Mouse (Mus musculus): ENCODE measurements around the gene Tmem217.

The Tmem217 gene

GRCm38 (mm10) chr17:29552162-29552732 is at the start of gene Tmem217:
TSS of gene Tmem217 (minus strand) at chr17:29552385.
- DNase-seq (ENCODE audit: extremely low spot score, low read depth, low spot score): no peak

- no peak for DNase-seq (ENCODE audit: extremely low spot score, low read depth, low spot score)
Observed at GRCm38 (mm10) chr17:29601391-29601790, 49.2 kb upstream of the Tmem217 start.

- DNase-seq (ENCODE audit: extremely low spot score, low read depth, low spot score): no peak
Observed at GRCm38 (mm10) chr17:29599537-29599936, 47.4 kb upstream of the Tmem217 start.

GRCm38 (mm10) chr17:29599051-29599450 is 46.9 kb upstream of the Tmem217 start:
- no peak for DNase-seq (ENCODE audit: extremely low spot score, low read depth, low spot score)

- no peak for DNase-seq (ENCODE audit: extremely low spot score, low read depth, low spot score)
Observed at GRCm38 (mm10) chr17:29596771-29597132, 44.6 kb upstream of the Tmem217 start.

- no peak for DNase-seq (ENCODE audit: extremely low spot score, low read depth, low spot score)
Observed at GRCm38 (mm10) chr17:29595891-29596770, 43.9 kb upstream of the Tmem217 start.

- no peak for DNase-seq (ENCODE audit: extremely low spot score, low read depth, low spot score)
Observed at GRCm38 (mm10) chr17:29589221-29589898, 37.2 kb upstream of the Tmem217 start.

GRCm38 (mm10) chr17:29586921-29587320 is 34.7 kb upstream of the Tmem217 start:
- no peak for DNase-seq (ENCODE audit: extremely low spot score, low read depth, low spot score)

GRCm38 (mm10) chr17:29585446-29585845 is 33.3 kb upstream of the Tmem217 start:
- DNase-seq (ENCODE audit: extremely low spot score, low read depth, low spot score): no peak

- no peak for DNase-seq (ENCODE audit: extremely low spot score, low read depth, low spot score)
Observed at GRCm38 (mm10) chr17:29584737-29585136, 32.6 kb upstream of the Tmem217 start.

- no peak for DNase-seq (ENCODE audit: extremely low spot score, low read depth, low spot score)
Observed at GRCm38 (mm10) chr17:29584306-29584705, 32.1 kb upstream of the Tmem217 start.

GRCm38 (mm10) chr17:29583569-29583968 is 31.4 kb upstream of the Tmem217 start:
- no peak for DNase-seq (ENCODE audit: extremely low spot score, low read depth, low spot score)

- no peak for DNase-seq (ENCODE audit: extremely low spot score, low read depth, low spot score)
Observed at GRCm38 (mm10) chr17:29579579-29580126, 27.5 kb upstream of the Tmem217 start.

- DNase-seq (ENCODE audit: extremely low spot score, low read depth, low spot score): no peak
Observed at GRCm38 (mm10) chr17:29569831-29570230, 17.6 kb upstream of the Tmem217 start.

GRCm38 (mm10) chr17:29568435-29568834 is 16.2 kb upstream of the Tmem217 start:
- no peak for DNase-seq (ENCODE audit: extremely low spot score, low read depth, low spot score)

GRCm38 (mm10) chr17:29565521-29565920 is 13.3 kb upstream of the Tmem217 start:
- DNase-seq (ENCODE audit: extremely low spot score, low read depth, low spot score): no peak

- DNase-seq (ENCODE audit: extremely low spot score, low read depth, low spot score): no peak
Observed at GRCm38 (mm10) chr17:29558476-29558875, 6.3 kb upstream of the Tmem217 start.

GRCm38 (mm10) chr17:29556893-29557292 is 4.7 kb upstream of the Tmem217 start:
- DNase-seq (ENCODE audit: extremely low spot score, low read depth, low spot score): no peak

- DNase-seq (ENCODE audit: extremely low spot score, low read depth, low spot score): no peak
Observed at GRCm38 (mm10) chr17:29556456-29556855, 4.3 kb upstream of the Tmem217 start.

- no peak for DNase-seq (ENCODE audit: extremely low spot score, low read depth, low spot score)
Observed at GRCm38 (mm10) chr17:29554176-29554575, 2.0 kb upstream of the Tmem217 start.

- DNase-seq (ENCODE audit: extremely low spot score, low read depth, low spot score): no peak
Observed at GRCm38 (mm10) chr17:29551019-29551418, 1.2 kb downstream of the Tmem217 start.

Measured in hindlimb bud, embryonic 11.5 days (tissue).